Mouse (Mus musculus): Measurements from ENCODE around the gene Taldo1.
"Not testable (repeated sequence)": the region's sequence is repeated elsewhere in the genome, so short reads cannot be mapped to it uniquely, and the experiment has no call there.

The Taldo1 gene

GRCm38 (mm10) chr7:141387807-141388486 is 4.1 kb upstream of the Taldo1 start:
- DNase-seq (ENCODE audit: low read depth, low spot score) = peak; percentile 33

- no peak for DNase-seq (ENCODE audit: low read depth, low spot score)
These were observed 3.4 kb upstream of the Taldo1 start for GRCm38 (mm10) chr7:141388487-141389109.

- no peak for DNase-seq (ENCODE audit: low read depth, low spot score)
These were observed 1.4 kb upstream of the Taldo1 start for GRCm38 (mm10) chr7:141390326-141391259.

GRCm38 (mm10) chr7:141392552-141393222 is 688 bp downstream of the Taldo1 start:
- DNase-seq (ENCODE audit: low read depth, low spot score) = peak; percentile 52

GRCm38 (mm10) chr7:141394158-141394557 is 2.2 kb downstream of the Taldo1 start:
- peak; percentile 50 for DNase-seq (ENCODE audit: low read depth, low spot score)

GRCm38 (mm10) chr7:141394771-141395170 is 2.8 kb downstream of the Taldo1 start:
- peak; percentile 78 for DNase-seq (ENCODE audit: low read depth, low spot score)

GRCm38 (mm10) chr7:141395348-141395747 is 3.3 kb downstream of the Taldo1 start:
- DNase-seq (ENCODE audit: low read depth, low spot score) = no peak

- peak; percentile 70 for DNase-seq (ENCODE audit: low read depth, low spot score)
These were observed 11.3 kb downstream of the Taldo1 start for GRCm38 (mm10) chr7:141403305-141403704.

- DNase-seq (ENCODE audit: low read depth, low spot score) = no peak
These were observed 13.5 kb downstream of the Taldo1 start for GRCm38 (mm10) chr7:141405466-141405865.

- not testable (repeated sequence) for DNase-seq (ENCODE audit: low read depth, low spot score)
These were observed 15.7 kb downstream of the Taldo1 start for GRCm38 (mm10) chr7:141407670-141408069.

GRCm38 (mm10) chr7:141408833-141409232 is 16.8 kb downstream of the Taldo1 start:
- DNase-seq (ENCODE audit: low read depth, low spot score) = peak; percentile 78

- DNase-seq (ENCODE audit: low read depth, low spot score) = no peak
These were observed 18.6 kb downstream of the Taldo1 start for GRCm38 (mm10) chr7:141410631-141411030.

GRCm38 (mm10) chr7:141411667-141412066 is 19.7 kb downstream of the Taldo1 start:
- no peak for DNase-seq (ENCODE audit: low read depth, low spot score)

GRCm38 (mm10) chr7:141413331-141413730 is 21.3 kb downstream of the Taldo1 start:
- DNase-seq (ENCODE audit: low read depth, low spot score) = no peak

GRCm38 (mm10) chr7:141413809-141414584 is 22.0 kb downstream of the Taldo1 start, which contains the start of gene Gatd1:
Gene Gatd1 (minus strand): TSS chr7:141414136.
- peak; percentile 99 for DNase-seq (ENCODE audit: low read depth, low spot score)

- DNase-seq (ENCODE audit: low read depth, low spot score) = no peak
These were observed 24.3 kb downstream of the Taldo1 start for GRCm38 (mm10) chr7:141416144-141416841.

- peak; percentile 49 for DNase-seq (ENCODE audit: low read depth, low spot score)
These were observed 26.0 kb downstream of the Taldo1 start for GRCm38 (mm10) chr7:141417731-141418681.

GRCm38 (mm10) chr7:141418970-141419369 is 27.0 kb downstream of the Taldo1 start:
- DNase-seq (ENCODE audit: low read depth, low spot score) = peak; percentile 45

Measured in A20 (cell line).